Mouse (Mus musculus) bone marrow, adult 2 months (tissue): Measurements from ENCODE around the gene Gba2. TPM values are rescaled to one million over a fixed set of nuclear protein-coding genes. Genes with fewer than 3 reads are reported as not detected.

ENCODE experiments used
- H3K27ac ChIP-seq: fragments of 200-500 bp; 2 replicates; pipeline ENCODE4 v1.5.1; 2012; ENCODE audit warnings: low read depth, mild to moderate bottlenecking, control low read depth, inconsistent platforms, low read length; ENCODE audit not compliant: control insufficient read depth, poor library complexity, insufficient read depth
- H3K4me1 ChIP-seq: fragments of 200-500 bp; 2 replicates; pipeline ENCODE4 v1.6.1; 2011; ENCODE audit warnings: low read length; ENCODE audit not compliant: control insufficient read depth, insufficient read depth
- H3K4me3 ChIP-seq: fragments of 200-500 bp; replicated peaks from 2 replicates; pipeline ENCODE3; 2011; ENCODE audit warnings: mild to moderate bottlenecking, low read depth, low read length, control low read depth; ENCODE audit not compliant: control insufficient read depth
- CTCF ChIP-seq: fragments of 200-500 bp; IDR thresholded peaks from 2 replicates; pipeline ENCODE4 v1.5.1; 2011; ENCODE audit warnings: low read length, control low read depth; ENCODE audit not compliant: control insufficient read depth, insufficient read depth
- POLR2A ChIP-seq: fragments of 200-500 bp; IDR thresholded peaks from 2 replicates; pipeline ENCODE4 v1.6.1; 2011; ENCODE audit warnings: low read depth, mild to moderate bottlenecking, control low read depth, low read length, borderline replicate concordance; ENCODE audit not compliant: control insufficient read depth
- WGBS: fragments of 180-500 bp; shearing (Covaris S2); methylation state at CpG from one replicate; pipeline ENCODE4 v1.1.7; 2018; 5-methylcytosine and 5-hydroxymethylcytosine counted together
- polyA plus RNA-seq: library from polyadenylated mRNA; stranded (reverse); fragments of >200 nt; gene quantifications from 2 replicates; pipeline ENCODE4 v1.2.4, GENCODE M21; 2011; ENCODE audit warnings: low replicate concordance; ENCODE audit not compliant: missing spikeins, insufficient read depth, insufficient read length

Gba2 gene
- polyA plus RNA-seq, 1 experiment: 29.8 TPM

DNA sequence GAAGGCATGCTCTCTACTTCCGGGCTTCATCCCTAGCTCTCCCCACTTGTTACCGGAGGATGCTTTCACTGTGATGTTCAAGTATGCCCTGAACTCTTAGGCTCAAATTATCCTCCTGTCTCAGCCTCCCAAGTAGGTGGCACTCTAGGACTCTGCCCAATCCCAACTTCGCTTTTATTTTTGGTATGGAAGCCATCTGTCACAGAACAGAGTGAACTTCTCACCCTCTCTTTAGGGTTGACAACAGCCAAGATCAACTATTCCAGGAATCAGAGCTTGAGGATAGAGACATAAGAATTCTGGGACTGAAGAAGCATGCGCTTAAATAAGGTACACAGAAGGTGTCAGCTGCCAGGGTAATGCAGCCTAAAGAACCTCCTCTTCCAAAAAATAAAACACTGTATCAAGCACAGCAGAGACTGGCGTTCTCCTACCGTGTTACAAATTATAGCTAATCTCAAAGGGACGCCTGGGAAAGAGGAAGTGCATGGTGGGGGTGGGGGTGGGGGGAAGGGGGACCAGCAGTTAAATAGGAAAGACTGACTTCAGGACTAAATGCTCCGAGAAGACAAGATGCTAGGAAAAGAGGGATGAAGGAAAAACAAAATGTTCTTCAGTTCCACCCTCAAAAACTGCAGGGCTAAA, 1.3 kb downstream of the Gba2 start:
- Histone ChIP-seq H3K4me1 (no peaks in the 10 kb centered on the region; the same call in 1 of the 2 replicates), H3K4me3 (peak overlapping the region; percentile 96), H3K27ac (no peak overlapping the region)
- no peak for TF ChIP-seq POLR2A
- TF ChIP-seq CTCF: no peak
- 3% methylated on average over 8 of the region's 8 CpGs for WGBS

DNA sequence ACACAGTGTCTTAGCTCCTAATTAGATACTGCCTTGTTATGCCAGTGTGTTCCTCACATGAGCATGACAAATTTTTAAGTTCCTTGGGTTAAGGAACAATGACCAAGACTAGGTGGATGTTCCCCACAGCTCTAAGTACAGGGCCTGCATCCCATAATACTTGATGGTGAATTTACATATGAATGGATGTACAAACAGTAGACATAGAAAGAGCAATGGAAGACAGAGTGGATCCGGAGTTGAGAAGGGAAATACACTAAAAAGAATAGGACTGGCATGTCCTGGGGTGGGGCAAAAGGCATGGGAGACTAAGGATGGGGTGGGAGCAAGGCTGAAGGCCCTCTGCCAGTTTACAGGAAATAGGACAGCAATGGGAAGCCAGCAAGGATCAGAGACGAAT, 3.3 kb downstream of the Gba2 start:
- Histone ChIP-seq H3K4me3 (no peak overlapping the region), H3K4me1 (no peaks in the 10 kb centered on the region; the same call in 1 of the 2 replicates), H3K27ac (no peak overlapping the region)
- TF ChIP-seq POLR2A: no peak
- TF ChIP-seq CTCF: no peak
- 75% methylated on average over 2 of the region's 2 CpGs for WGBS

DNA sequence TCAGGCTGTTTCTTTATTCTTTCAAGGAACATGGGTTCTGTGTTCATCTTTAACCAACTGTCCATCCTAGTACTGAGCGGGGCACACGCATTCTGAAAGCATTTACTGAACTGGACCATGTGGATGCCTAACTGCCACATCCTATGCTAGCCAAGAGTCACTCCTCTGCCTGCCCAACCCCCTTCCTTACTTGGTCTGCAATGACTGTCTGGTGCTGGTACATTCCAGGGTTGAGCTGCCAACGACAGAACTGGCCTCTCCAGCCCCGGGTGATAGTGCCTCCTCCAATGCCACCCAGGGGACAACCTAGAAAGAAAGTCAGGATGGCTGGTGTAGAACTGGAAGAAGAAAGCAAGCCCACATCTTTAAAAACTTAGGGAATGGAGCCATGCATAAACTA, 5.1 kb downstream of the Gba2 start:
- Histone ChIP-seq H3K4me1 (no peaks in the 10 kb centered on the region; the same call in 1 of the 2 replicates), H3K4me3 (no peak overlapping the region), H3K27ac (no peak overlapping the region)
- WGBS: 88% methylated on average over 4 of the region's 4 CpGs
- no peak for TF ChIP-seq CTCF
- TF ChIP-seq POLR2A: no peak

DNA sequence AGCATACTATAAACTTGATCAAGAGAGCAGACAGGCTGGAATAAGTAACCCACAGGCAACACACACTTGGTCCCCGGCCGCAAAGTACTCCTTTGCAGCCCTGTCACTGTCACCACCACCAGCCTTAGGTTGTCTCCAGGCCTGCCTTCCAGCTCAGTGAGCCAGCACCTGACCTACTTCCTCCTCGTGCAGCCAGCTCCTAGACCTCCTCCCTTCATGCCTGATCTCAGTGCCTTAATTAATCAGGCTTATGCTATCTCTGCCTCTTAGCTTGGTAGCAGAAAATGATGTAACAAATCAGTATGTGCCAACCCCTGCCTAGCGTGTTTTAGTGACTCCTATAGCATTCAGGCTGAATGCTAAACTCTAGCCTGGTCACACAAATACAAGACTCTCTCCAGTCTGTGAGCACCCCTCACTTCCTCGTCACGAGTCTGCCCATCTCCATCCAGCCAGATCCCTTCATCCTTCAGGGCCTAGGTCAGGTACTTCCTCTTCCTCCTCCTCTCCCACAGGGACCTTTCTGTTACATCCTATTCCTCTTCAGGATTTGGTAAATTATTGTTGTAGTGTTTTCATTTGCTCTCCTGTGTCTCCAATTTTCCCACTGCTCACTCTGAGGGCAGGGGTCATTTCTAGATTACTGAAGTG, 7.2 kb downstream of the Gba2 start:
- 54% methylated on average over 6 of the region's 6 CpGs for WGBS
- Histone ChIP-seq H3K4me1 (no peaks in the 10 kb centered on the region; the same call in 1 of the 2 replicates), H3K27ac (no peak overlapping the region), H3K4me3 (no peak overlapping the region)
- no peak for TF ChIP-seq POLR2A
- 0 out of 2 replicates have a peak, but pooled peaks have one; percentile 2 for TF ChIP-seq CTCF

DNA sequence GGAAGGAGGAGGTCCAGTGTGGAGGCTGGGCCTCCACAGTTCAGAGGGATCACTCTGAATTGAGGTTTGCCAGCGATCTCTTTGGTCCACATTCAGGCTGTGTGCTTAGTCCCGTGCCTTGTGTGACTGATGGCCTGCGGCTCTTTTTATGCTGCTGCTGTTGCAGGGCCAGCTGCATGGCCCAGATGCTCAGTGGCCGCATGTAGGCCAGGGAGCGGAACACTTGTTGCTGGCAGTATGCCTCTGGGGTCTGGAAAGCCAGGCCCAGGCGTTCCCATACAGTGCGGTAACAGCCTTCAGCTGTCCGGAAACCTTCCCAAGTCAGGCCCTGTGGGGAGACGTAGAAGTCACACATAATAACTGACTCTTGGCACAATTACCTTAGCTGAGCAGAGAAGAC, 11.5 kb downstream of the Gba2 start:
- TF ChIP-seq POLR2A (no peak), CTCF (no peak)
- 96% methylated on average over 9 of the region's 9 CpGs for WGBS
- no peak overlapping the region for H3K4me3 ChIP-seq
- peaks cover 1% of the 10 kb centered on the region; the same call in 1 of the 2 replicates for H3K4me1 ChIP-seq
- no peak overlapping the region for H3K27ac ChIP-seq

DNA sequence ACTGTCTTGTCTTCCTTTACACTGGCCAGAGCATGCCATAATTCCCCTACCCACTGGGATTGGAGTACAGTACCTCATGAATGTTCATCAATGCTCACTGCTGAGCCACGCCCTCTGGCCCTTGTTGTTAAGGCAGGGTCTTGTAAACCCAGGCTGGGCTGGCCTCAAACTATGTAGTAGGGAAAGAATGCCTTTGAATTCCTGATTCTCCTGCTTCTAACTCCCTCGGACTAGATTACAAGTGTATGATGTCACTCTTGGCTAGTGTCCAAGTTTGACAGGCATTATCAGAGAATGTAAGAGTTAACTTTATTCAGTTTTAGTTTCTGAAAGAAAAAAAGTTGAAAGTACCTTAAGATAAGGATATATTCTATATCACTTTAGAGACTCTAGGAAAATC, 14.4 kb downstream of the Gba2 start:
- 55% methylated on average over 2 of the region's 2 CpGs for WGBS
- peaks cover 4% of the 10 kb centered on the region for H3K4me1 ChIP-seq
- no peak for TF ChIP-seq CTCF
- no peak for TF ChIP-seq POLR2A
- no peak overlapping the region for H3K4me3 ChIP-seq
- H3K27ac ChIP-seq: no peak overlapping the region

DNA sequence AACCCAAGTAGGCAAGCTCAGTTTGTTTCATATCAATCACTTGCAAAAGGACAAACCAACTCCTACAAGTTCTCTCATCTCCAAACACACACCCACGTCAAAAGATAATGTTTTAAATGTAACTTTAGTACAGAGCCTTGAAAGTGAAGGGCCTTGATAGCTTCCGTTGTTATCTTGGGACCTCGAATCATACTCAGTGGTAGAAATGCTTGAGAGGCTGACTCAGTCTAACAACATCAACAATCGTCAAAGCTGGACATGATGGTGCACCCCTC, 15.1 kb downstream of the Gba2 start:
- Histone ChIP-seq H3K27ac (no peak overlapping the region), H3K4me3 (peak overlapping the region; percentile 97), H3K4me1 (peaks cover 8% of the 10 kb centered on the region)
- WGBS: 56% methylated on average over 4 of the region's 4 CpGs
- TF ChIP-seq POLR2A (no peak), CTCF (no peak)

DNA sequence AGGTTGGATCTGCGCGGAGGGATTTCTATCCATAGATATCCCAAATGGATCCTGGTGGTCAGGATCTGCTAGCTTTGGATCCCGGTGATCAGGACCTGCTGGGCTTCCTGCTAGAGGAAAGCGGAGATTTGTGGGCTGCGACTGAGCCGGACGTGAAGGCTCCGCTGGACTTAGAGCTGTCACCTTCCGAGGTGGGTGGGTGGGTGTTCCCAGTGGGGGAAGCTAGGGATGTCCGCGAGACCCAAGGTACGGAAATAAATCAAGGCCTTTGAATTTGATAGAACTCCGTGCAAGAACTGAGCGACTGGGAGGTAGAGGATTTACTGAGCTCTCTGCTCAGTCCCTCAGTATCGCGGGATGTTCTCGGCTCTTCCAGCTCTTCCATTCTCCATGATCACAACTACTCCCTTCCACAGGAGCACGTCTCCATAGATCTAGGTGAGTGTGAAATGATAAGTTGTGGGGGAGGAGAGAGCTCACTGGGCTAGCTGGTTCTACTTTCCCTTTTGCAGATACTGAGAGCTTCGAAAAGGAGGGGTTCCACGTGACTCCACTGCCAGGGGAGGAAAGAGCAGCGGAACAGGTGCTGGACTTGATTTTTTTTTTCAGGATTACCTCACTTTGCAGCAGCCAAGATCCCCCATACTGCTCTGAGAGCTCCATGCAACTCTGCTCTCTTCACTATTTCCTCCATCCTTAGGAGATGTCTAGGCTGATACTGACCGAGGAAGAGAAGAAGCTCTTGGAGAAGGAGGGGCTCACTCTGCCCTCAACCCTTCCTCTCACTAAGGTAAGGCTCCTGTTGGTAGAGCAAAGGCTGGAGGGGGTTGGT, 15.7 kb downstream of the Gba2 start:
- Histone ChIP-seq H3K4me1 (peaks cover 12% of the 10 kb centered on the region), H3K4me3 (peak overlapping the region; percentile 97), H3K27ac (peak overlapping the region; percentile 99)
- 1% methylated on average over 22 of the region's 22 CpGs for WGBS
- no peak for TF ChIP-seq POLR2A
- TF ChIP-seq CTCF: no peak
